Mouse (Mus musculus) CD4-positive naive resting alpha-beta T cell, adult 76 days (primary cell): ENCODE data around the gene Vmn1r62. TPM values are rescaled to one million over a fixed set of nuclear protein-coding genes. Genes with fewer than 3 reads are reported as not detected.

Experiments
- total RNA-seq: library from RNA; stranded (reverse); gene quantifications from one replicate; pipeline ENCODE4 v1.2.4, GENCODE M21; 2023

Gene Vmn1r62
- total RNA-seq = not detected

DNA sequence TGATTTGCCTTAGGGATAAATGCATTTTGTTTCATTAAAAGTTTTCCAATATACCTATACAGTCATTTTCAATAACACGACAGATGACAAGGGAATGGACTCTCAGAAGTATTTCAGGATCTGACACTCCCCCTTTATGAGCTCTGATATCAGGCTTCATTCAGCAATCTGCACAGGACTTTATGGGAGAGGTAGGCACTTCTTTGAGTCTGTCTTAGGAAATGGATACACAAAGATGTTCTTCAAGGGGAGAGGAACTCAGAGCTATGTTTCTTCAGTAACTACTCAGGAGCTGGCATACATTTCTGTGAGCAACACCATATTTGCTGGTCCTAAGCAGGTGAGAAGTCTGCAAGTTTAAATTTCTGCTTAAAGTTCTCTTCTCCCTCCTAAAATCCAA lies at the start of gene Vmn1r62:
Gene Vmn1r62, plus strand, starts transcription at position 301 of the 400 bp plus-strand sequence.

Other genes starting within 250 kb of the Vmn1r62 start
- gene Vmn1r59, start 216.9 kb upstream of the Vmn1r62 start, total RNA-seq = not detected
- not detected for gene Vmn2r28, start 179.7 kb upstream of the Vmn1r62 start, total RNA-seq
- gene Vmn1r60, start 126.3 kb upstream of the Vmn1r62 start, total RNA-seq = not detected
- not detected for gene Vmn1r61, start 60.3 kb upstream of the Vmn1r62 start, total RNA-seq
- not detected for gene Vmn1r63, start 131.8 kb downstream of the Vmn1r62 start, total RNA-seq
- not detected for gene Vmn1r64, start 210.9 kb downstream of the Vmn1r62 start, total RNA-seq